Mouse (Mus musculus): ENCODE results near the gene Hoxa11.

DNA sequence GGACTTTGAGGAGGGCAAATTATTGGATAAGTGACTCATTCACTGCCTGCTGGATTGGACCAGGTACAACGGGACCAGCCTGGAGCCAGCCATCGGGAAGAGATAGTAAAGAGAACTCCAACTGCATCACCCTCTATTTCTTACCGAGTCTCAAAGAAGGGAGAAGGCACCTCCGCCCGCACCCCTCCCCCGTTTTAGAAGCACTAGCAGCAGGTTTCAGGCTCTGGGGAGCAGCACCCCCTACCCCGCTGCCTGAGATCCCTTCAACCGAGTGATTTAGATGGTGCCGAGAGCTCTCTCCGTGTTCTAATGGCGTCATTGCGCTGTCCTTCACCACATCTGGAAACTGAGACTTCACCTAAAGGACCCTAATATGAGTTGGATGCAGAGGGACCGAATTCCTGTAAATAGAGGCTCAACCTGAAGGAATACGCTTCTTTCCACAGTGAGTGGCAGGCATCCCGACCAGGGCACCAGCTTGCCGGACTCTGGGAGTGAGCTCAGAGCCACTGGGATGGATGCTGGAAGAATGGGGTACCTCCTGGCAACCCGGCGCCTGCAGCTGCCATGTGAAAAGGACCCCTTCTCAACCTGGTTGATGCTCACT lies 19.8 kb upstream of the Hoxa11 start:
- TF ChIP-seq MAFK (IDR thresholded peaks at IDR 0.05; ENCODE audit: insufficient read depth, low read depth, low read length) (no peak), ZC3H11A (IDR thresholded peaks at IDR 0.05; ENCODE audit: borderline replicate concordance, low read depth, low read length) (no peak), ZNF384 (IDR thresholded peaks at IDR 0.05; ENCODE audit: low read depth, low read length) (no peak)
